Mouse (Mus musculus) brain, embryonic 14.5 days (tissue): ENCODE data around the gene Adh6b.

Experiments used
- CTCF ChIP-seq: fragments of 200-500 bp; IDR thresholded peaks from 2 replicates; pipeline ENCODE4 v1.5.1; 2012; ENCODE audit warnings: inconsistent platforms, mild to moderate bottlenecking, moderate library complexity, borderline replicate concordance; ENCODE audit not compliant: insufficient read depth, insufficient read length; ENCODE audit errors: extremely low read depth
- POLR2A ChIP-seq: fragments of 200-500 bp; IDR thresholded peaks from 2 replicates; pipeline ENCODE4 v1.6.1; 2012; ENCODE audit warnings: mild to moderate bottlenecking, inconsistent platforms, borderline replicate concordance; ENCODE audit not compliant: poor library complexity, insufficient read depth, insufficient read length, severe bottlenecking; ENCODE audit errors: extremely low read depth

DNA sequence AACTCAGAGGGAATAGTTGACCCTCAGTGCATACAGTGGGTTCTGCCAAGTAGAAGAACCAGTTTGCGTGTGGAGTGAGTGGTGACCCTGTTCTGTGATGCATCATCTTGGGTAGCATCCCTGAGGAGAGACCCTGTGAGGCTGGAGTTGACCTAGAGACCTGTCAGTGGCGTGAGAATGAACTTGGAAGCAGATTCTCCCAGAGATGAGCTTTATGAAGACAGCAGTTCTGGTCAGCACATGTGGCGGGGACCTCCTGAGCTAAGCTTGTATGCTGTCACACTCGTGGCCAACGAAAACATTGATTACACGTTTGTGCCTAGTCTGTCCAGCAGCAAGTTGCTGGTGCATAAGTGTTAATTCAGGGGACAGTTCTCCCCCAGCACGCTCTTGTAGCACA is 64.3 kb downstream of the Adh6b start:
- TF ChIP-seq CTCF (no peak), POLR2A (no peak)
